Mouse (Mus musculus): ENCODE measurements around the gene Myb. TPM values are rescaled to one million over a fixed set of nuclear protein-coding genes. Genes with fewer than 3 reads are reported as not detected.

The Myb gene
- total and polyA plus RNA-seq, 3 experiments = 133 to 245 (median 155) TPM

DNA sequence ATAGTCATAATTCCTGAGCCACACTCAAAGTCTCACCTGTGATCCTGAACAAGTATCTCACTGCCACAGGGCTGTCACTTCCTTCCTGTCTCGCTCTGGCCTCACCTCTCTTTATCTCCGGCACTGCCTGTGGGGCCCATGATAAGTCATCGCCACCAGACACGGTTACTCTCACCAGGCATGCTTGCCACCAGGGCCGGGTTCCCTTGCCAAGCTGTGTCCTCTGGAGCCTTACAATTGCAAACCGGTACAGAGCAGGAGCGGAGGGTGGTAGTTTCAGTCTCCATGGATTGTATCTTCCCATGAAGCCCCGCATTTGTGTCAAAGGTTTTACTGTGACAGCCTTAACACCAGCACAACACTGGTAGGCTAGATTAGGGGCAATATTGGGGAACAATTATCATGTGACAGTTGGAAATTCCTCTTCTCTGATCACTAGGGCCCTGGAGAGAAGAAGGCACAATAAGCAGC is 35.9 kb upstream of the Myb start (continued):
- TF ChIP-seq POLR2AphosphoS2 (IDR thresholded peaks at IDR 0.05; ENCODE audit: low read length) = peak; percentile 70
- no peak for TF ChIP-seq CHD2 (IDR thresholded peaks at IDR 0.05; ENCODE audit: low read length)
- peak; percentile 91 for TF ChIP-seq ZMIZ1 (IDR thresholded peaks at IDR 0.05; ENCODE audit: low read depth, low read length)
- peak; percentile 93 for TF ChIP-seq MYB (IDR thresholded peaks at IDR 0.05; ENCODE audit: low read depth, low read length)
- peak; percentile 99 for TF ChIP-seq TAL1 (IDR thresholded peaks at IDR 0.05; ENCODE audit: low read length)
- no peak for TF ChIP-seq USF2 (IDR thresholded peaks at IDR 0.05; ENCODE audit: borderline replicate concordance in 1 of 2, insufficient read depth in 1 of 2, low read depth in 1 of 2, low read length in 2 of 2)
- no peak for TF ChIP-seq NRF1 (IDR thresholded peaks at IDR 0.05; ENCODE audit: insufficient read depth, low read depth, low read length, poor library complexity, severe bottlenecking)
- no peak for TF ChIP-seq ZKSCAN1 (IDR thresholded peaks at IDR 0.05; ENCODE audit: low read depth, low read length)
- no peak for TF ChIP-seq RAD21 (IDR thresholded peaks at IDR 0.05; ENCODE audit: low read depth, low read length)
- peak; percentile 53 for TF ChIP-seq TBP (IDR thresholded peaks at IDR 0.05; ENCODE audit: low read depth, low read length)
- TF ChIP-seq ETS1 (IDR thresholded peaks at IDR 0.05; ENCODE audit: low read depth, low read length) = peak; percentile 96
- TF ChIP-seq TCF12 (IDR thresholded peaks at IDR 0.05; ENCODE audit: low read depth, low read length) = peak; percentile 100
- TF ChIP-seq MAZ (IDR thresholded peaks at IDR 0.05; ENCODE audit: low read depth, low read length) = peak; percentile 62; the same call in 1 of the 2 replicates
- no peak; the same call in 1 of the 2 replicates for TF ChIP-seq MAFK (IDR thresholded peaks at IDR 0.05; ENCODE audit: borderline replicate concordance, low read depth, low read length)
- peak; percentile 57; the same call in 1 of the 2 replicates for TF ChIP-seq USF1 (IDR thresholded peaks at IDR 0.05; ENCODE audit: low read depth, low read length)
- peak; percentile 49; the same call in 1 of the 2 replicates for TF ChIP-seq NELFE (IDR thresholded peaks at IDR 0.05; ENCODE audit: low read depth, low read length)
- no peak for TF ChIP-seq GABPA (IDR thresholded peaks at IDR 0.05; ENCODE audit: low read depth, low read length)
- no peak; the same call in 1 of the 2 replicates for TF ChIP-seq ZNF384 (IDR thresholded peaks at IDR 0.05; ENCODE audit: low read depth, low read length)
- 0 out of 2 replicates have a peak, but pooled peaks have one; percentile 81 for TF ChIP-seq UBTF (IDR thresholded peaks at IDR 0.05; ENCODE audit: borderline replicate concordance, insufficient read depth, low read depth, low read length)
- TF ChIP-seq MXI1 (IDR thresholded peaks at IDR 0.05; ENCODE audit: low read depth, low read length) = peak; percentile 87
- TF ChIP-seq MEF2A (IDR thresholded peaks at IDR 0.05; ENCODE audit: extremely low read depth, insufficient replicate concordance, low read depth, low read length, poor library complexity, severe bottlenecking) = no peak
- peak; percentile 62; the same call in 1 of the 2 replicates for TF ChIP-seq MAX (IDR thresholded peaks at IDR 0.05; ENCODE audit: low read length)

DNA sequence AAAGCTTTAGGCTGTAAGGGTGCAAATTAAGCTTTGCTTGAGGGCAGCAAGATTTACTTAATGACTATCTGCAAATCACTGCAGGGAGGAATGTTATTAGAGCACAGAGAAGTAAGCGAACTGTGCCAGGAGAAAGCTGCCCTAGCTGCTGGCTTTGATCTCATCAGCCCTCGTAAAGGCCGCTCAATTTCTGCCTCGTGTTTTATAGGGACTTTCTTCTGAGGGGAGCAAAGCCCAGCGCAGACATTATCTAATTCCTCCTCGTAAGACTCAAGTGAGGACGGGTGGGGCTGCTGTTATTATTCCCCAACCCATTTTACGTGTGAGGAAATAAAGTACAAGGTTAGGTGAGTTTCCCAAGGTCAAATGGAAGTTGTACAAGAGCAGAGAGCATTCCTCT is 34.8 kb upstream of the Myb start:
- peaks cover 39 to 63% of the 10 kb centered on the region in 2 experiments for H3K4me1 ChIP-seq (ENCODE audit: control insufficient read depth in 1 of 2, insufficient read depth in 2 of 2, low read length in 2 of 2)
- DNase-seq (ENCODE audit: low read depth, low spot score) = peak; percentile 60
- peak overlapping the region; percentile 96 for H3K27ac ChIP-seq (ENCODE audit: control insufficient read depth, low read depth, low read length)

More for the DNA sequence above, 34.8 kb upstream of the Myb start:
- Histone ChIP-seq H3K79me2 (ENCODE audit: control insufficient read depth, insufficient read depth, low read length, poor library complexity) (no peaks in the 10 kb centered on the region; the same call in 1 of the 2 replicates), H3K36me3 (ENCODE audit: control insufficient read depth in 1 of 2, insufficient read depth in 2 of 2, low read length in 2 of 2) (peaks cover 0 to 61% of the 10 kb centered on the region in 2 experiments; a peak in 2 of 4 replicates), H3K9ac (ENCODE audit: control insufficient read depth, low read depth, low read length, poor library complexity, severe bottlenecking) (peak overlapping the region; percentile 62), H3K4me3 (ENCODE audit: control insufficient read depth in 1 of 2, insufficient read depth in 1 of 2, low read depth in 2 of 2, low read length in 2 of 2) (no peak overlapping the region; a peak in 1 of 4 replicates), H3K9me3 (replicated peaks; ENCODE audit: insufficient read depth, low read length) (no peaks in the 10 kb centered on the region), H3K27me3 (ENCODE audit: control insufficient read depth in 1 of 2, insufficient read depth in 2 of 2, low read length in 2 of 2) (no peaks in the 10 kb centered on the region)
- TF ChIP-seq RCOR1 (IDR thresholded peaks at IDR 0.05; ENCODE audit: low read depth, low read length) (peak; percentile 67), MAX (IDR thresholded peaks at IDR 0.05; ENCODE audit: low read length) (peak; percentile 59), MYB (IDR thresholded peaks at IDR 0.05; ENCODE audit: low read depth, low read length) (no peak), MYC (IDR thresholded peaks at IDR 0.05; ENCODE audit: low read depth, low read length) (0 out of 2 replicates have a peak, but pooled peaks have one; percentile 27), SMC3 (IDR thresholded peaks at IDR 0.05; ENCODE audit: low read depth, low read length) (no peak), GABPA (IDR thresholded peaks at IDR 0.05; ENCODE audit: low read depth, low read length) (no peak)

Measured in MEL (cell line).